Mouse (Mus musculus) liver, adult 2 months (tissue): ENCODE data around the gene Kcnh2.

Experiments
- CTCF ChIP-seq: fragments of 200-500 bp; IDR thresholded peaks from 2 replicates; pipeline ENCODE4 v1.5.1; 2011; ENCODE audit warnings: low read depth, low read length, control low read depth
- POLR2A ChIP-seq: fragments of 200-500 bp; IDR thresholded peaks from 2 replicates; pipeline ENCODE4 v1.6.1; 2011; ENCODE audit warnings: low read length, control low read depth; ENCODE audit not compliant: insufficient read depth; ENCODE audit errors: extremely low read depth

DNA sequence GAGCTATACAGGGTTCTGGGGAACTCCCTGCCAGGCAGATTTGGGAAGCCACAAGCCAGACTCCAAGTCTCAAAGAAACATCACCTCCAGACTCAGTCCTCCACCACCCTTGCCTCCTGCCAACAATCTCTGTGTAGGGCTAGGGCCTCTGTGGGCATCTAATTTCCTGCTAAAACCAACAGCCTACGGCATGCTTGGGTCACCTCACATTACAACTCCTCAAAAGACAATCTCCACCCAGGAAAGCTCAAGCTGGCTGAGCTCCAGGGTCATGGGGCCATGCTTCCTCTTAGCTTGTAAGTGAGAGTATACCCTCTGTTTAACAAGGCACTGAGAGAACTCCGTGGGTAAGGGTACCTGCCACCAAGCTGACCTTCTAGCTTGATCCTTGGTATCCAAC, 13.6 kb downstream of the Kcnh2 start:
- TF ChIP-seq POLR2A (no peak), CTCF (no peak)
